Mouse (Mus musculus) hindbrain, embryonic 14.5 days (tissue): ENCODE data around the gene Tjp2. TPM values are rescaled to one million over a fixed set of nuclear protein-coding genes. Genes with fewer than 3 reads are reported as not detected.

ENCODE experiments used
- ATAC-seq: fragments of 200-750 bp; cut with Nextera tagmentation; 2 replicates; pipeline ENCODE4 v1.8.0; 2017; ENCODE audit warnings: moderate number of reproducible peaks, mild to moderate bottlenecking, moderate TSS enrichment, moderate library complexity; ENCODE audit not compliant: low FRiP score
- DNase-seq: peaks from one replicate; pipeline ENCODE4 v3.0.0-alpha.2; 2015; ENCODE audit warnings: low spot score
- H3K27ac ChIP-seq: fragments of 300-500 bp; sonication (generic); 2 replicates; pipeline ENCODE4 v1.5.1; 2014; ENCODE audit warnings: mild to moderate bottlenecking, moderate library complexity
- H3K27me3 ChIP-seq: fragments of 300-500 bp; sonication (generic); 2 replicates; pipeline ENCODE4 v1.6.1; 2014; ENCODE audit warnings: mild to moderate bottlenecking, low read length, mixed read lengths; ENCODE audit not compliant: control insufficient read depth, insufficient read depth
- H3K36me3 ChIP-seq: fragments of 300-500 bp; sonication (generic); replicated peaks from 2 replicates; pipeline ENCODE4 v1.6.1; 2014; ENCODE audit not compliant: control insufficient read depth, insufficient read depth
- H3K4me1 ChIP-seq: fragments of 300-500 bp; sonication (generic); replicated peaks from 2 replicates; pipeline ENCODE4 v1.6.1; 2014; ENCODE audit warnings: antibody characterized with exemption, low read length, mixed read lengths; ENCODE audit not compliant: control insufficient read depth, insufficient read depth
- H3K4me2 ChIP-seq: fragments of 300-500 bp; sonication (generic); replicated peaks from 2 replicates; pipeline ENCODE4 v1.6.1; 2014; ENCODE audit warnings: mild to moderate bottlenecking, moderate library complexity
- H3K4me3 ChIP-seq: fragments of 300-500 bp; sonication (generic); replicated peaks from 2 replicates; pipeline ENCODE4 v1.5.1; 2014; ENCODE audit warnings: mild to moderate bottlenecking, low read length
- H3K9ac ChIP-seq: fragments of 300-500 bp; sonication (generic); 2 replicates; pipeline ENCODE4 v1.6.1; 2014
- H3K9me3 ChIP-seq: fragments of 300-500 bp; sonication (generic); 2 replicates; pipeline ENCODE4 v1.6.1; 2016; ENCODE audit warnings: low read length; ENCODE audit not compliant: control insufficient read depth
- WGBS: fragments of 180-500 bp; shearing (Covaris S2); extraction: QIAGEN DNeasy Blood & Tissue Kit; methylation state at CpG from one replicate; pipeline ENCODE4 v1.1.7; 2014; 5-methylcytosine and 5-hydroxymethylcytosine counted together
- polyA plus RNA-seq: library from polyadenylated mRNA; unstranded; fragments of >200 nt; fragmentation: Nextera tagmentation; extraction: Ambion mirVana; gene quantifications from 2 replicates; pipeline ENCODE4 v1.2.1, GENCODE M21; 2014

The Tjp2 gene
- polyA plus RNA-seq, 1 experiment from 2014 or later = 12.6 TPM

- H3K27ac ChIP-seq = no peak overlapping the region
- H3K9me3 ChIP-seq = no peaks in the 10 kb centered on the region
- no peak overlapping the region for H3K4me3 ChIP-seq
- H3K36me3 ChIP-seq = peaks cover 14% of the 10 kb centered on the region; the same call in 1 of the 2 replicates
- DNase-seq (no peak), ATAC-seq (no peak)
- H3K27me3 ChIP-seq = no peaks in the 10 kb centered on the region
- H3K4me1 ChIP-seq = no peaks in the 10 kb centered on the region
- H3K9ac ChIP-seq = no peak overlapping the region
- H3K4me2 ChIP-seq = no peak overlapping the region
- 94% methylated on average over 8 of the region's 8 CpGs for WGBS
These were observed 101.1 kb downstream of the Tjp2 start for GRCm38 (mm10) chr19:24123534-24124290.

- 94% methylated on average over 6 of the region's 6 CpGs for WGBS
- no peak overlapping the region for H3K27ac ChIP-seq
- H3K36me3 ChIP-seq = peaks cover 14% of the 10 kb centered on the region; the same call in 1 of the 2 replicates
- H3K4me2 ChIP-seq = no peak overlapping the region
- no peak overlapping the region for H3K9ac ChIP-seq
- no peak for ATAC-seq
- no peak for DNase-seq
- H3K4me3 ChIP-seq = no peak overlapping the region
- H3K9me3 ChIP-seq = no peaks in the 10 kb centered on the region
- no peaks in the 10 kb centered on the region for H3K27me3 ChIP-seq
- no peaks in the 10 kb centered on the region for H3K4me1 ChIP-seq
These were observed 101.7 kb downstream of the Tjp2 start for GRCm38 (mm10) chr19:24123087-24123486.

GRCm38 (mm10) chr19:24122647-24123046, 102.2 kb downstream of the Tjp2 start:
- DNase-seq = no peak
- Histone ChIP-seq H3K4me2 (no peak overlapping the region), H3K27ac (no peak overlapping the region), H3K36me3 (peaks cover 14% of the 10 kb centered on the region; the same call in 1 of the 2 replicates), H3K4me3 (no peak overlapping the region), H3K27me3 (no peaks in the 10 kb centered on the region), H3K9ac (no peak overlapping the region), H3K4me1 (no peaks in the 10 kb centered on the region), H3K9me3 (no peaks in the 10 kb centered on the region)
- 95% methylated on average over 9 of the region's 9 CpGs for WGBS
- no peak for ATAC-seq

GRCm38 (mm10) chr19:24120811-24121210, 104.0 kb downstream of the Tjp2 start:
- Histone ChIP-seq H3K4me3 (no peak overlapping the region), H3K36me3 (peaks cover 14% of the 10 kb centered on the region; the same call in 1 of the 2 replicates), H3K4me2 (no peak overlapping the region), H3K27me3 (no peaks in the 10 kb centered on the region), H3K9me3 (no peaks in the 10 kb centered on the region), H3K4me1 (no peaks in the 10 kb centered on the region), H3K9ac (no peak overlapping the region), H3K27ac (no peak overlapping the region)
- ATAC-seq = no peak
- DNase-seq = no peak
- WGBS = 78% methylated on average over 4 of the region's 4 CpGs

- H3K4me3 ChIP-seq = no peak overlapping the region
- H3K4me2 ChIP-seq = no peak overlapping the region
- H3K9me3 ChIP-seq = no peaks in the 10 kb centered on the region
- H3K36me3 ChIP-seq = peaks cover 14% of the 10 kb centered on the region; the same call in 1 of the 2 replicates
- no peak overlapping the region for H3K9ac ChIP-seq
- no peaks in the 10 kb centered on the region for H3K4me1 ChIP-seq
- DNase-seq = no peak
- H3K27ac ChIP-seq = no peak overlapping the region
- 86% methylated on average over 9 of the region's 9 CpGs for WGBS
- ATAC-seq = no peak
- no peaks in the 10 kb centered on the region for H3K27me3 ChIP-seq
These were observed 106.1 kb downstream of the Tjp2 start for GRCm38 (mm10) chr19:24118775-24119174.

- Histone ChIP-seq H3K4me2 (no peak overlapping the region), H3K9me3 (no peaks in the 10 kb centered on the region), H3K4me1 (no peaks in the 10 kb centered on the region), H3K36me3 (peaks cover 12% of the 10 kb centered on the region), H3K9ac (no peak overlapping the region), H3K4me3 (no peak overlapping the region), H3K27ac (no peak overlapping the region), H3K27me3 (no peaks in the 10 kb centered on the region)
- no peak for DNase-seq
- no peak for ATAC-seq
- 95% methylated on average over 7 of the region's 7 CpGs for WGBS
These were observed 113.2 kb downstream of the Tjp2 start for GRCm38 (mm10) chr19:24111581-24111980.

GRCm38 (mm10) chr19:24107707-24108106, 117.1 kb downstream of the Tjp2 start:
- 94% methylated on average over 12 of the region's 12 CpGs for WGBS

GRCm38 (mm10) chr19:24103802-24104201, 121.0 kb downstream of the Tjp2 start:
- Histone ChIP-seq H3K4me3 (no peak overlapping the region), H3K36me3 (no peaks in the 10 kb centered on the region; the same call in 1 of the 2 replicates), H3K27ac (no peak overlapping the region), H3K9me3 (no peaks in the 10 kb centered on the region), H3K9ac (no peak overlapping the region), H3K4me1 (no peaks in the 10 kb centered on the region), H3K4me2 (no peak overlapping the region), H3K27me3 (no peaks in the 10 kb centered on the region)
- DNase-seq (no peak), ATAC-seq (no peak)
- WGBS = 78% methylated on average over 3 of the region's 3 CpGs

More at GRCm38 (mm10) chr19:24107707-24108106, 117.1 kb downstream of the Tjp2 start:
- DNase-seq = no peak
- ATAC-seq = no peak
- Histone ChIP-seq H3K36me3 (peaks cover 12% of the 10 kb centered on the region), H3K4me3 (no peak overlapping the region), H3K9ac (no peak overlapping the region), H3K9me3 (no peaks in the 10 kb centered on the region), H3K27me3 (no peaks in the 10 kb centered on the region), H3K4me1 (no peaks in the 10 kb centered on the region), H3K4me2 (no peak overlapping the region), H3K27ac (no peak overlapping the region)

GRCm38 (mm10) chr19:24102562-24103126, 122.2 kb downstream of the Tjp2 start:
- H3K4me3 ChIP-seq = no peak overlapping the region
- H3K9ac ChIP-seq = no peak overlapping the region
- no peaks in the 10 kb centered on the region for H3K4me1 ChIP-seq
- H3K9me3 ChIP-seq = no peaks in the 10 kb centered on the region
- H3K27me3 ChIP-seq = no peaks in the 10 kb centered on the region
- WGBS = 93% methylated on average over 10 of the region's 10 CpGs
- ATAC-seq (no peak), DNase-seq (no peak)
- H3K27ac ChIP-seq = no peak overlapping the region
- H3K4me2 ChIP-seq = no peak overlapping the region
- H3K36me3 ChIP-seq = no peaks in the 10 kb centered on the region; the same call in none of the 2 replicates
